17 mouse cellular contexts compared by ENCODE assay signal in the genomic region with DNA sequence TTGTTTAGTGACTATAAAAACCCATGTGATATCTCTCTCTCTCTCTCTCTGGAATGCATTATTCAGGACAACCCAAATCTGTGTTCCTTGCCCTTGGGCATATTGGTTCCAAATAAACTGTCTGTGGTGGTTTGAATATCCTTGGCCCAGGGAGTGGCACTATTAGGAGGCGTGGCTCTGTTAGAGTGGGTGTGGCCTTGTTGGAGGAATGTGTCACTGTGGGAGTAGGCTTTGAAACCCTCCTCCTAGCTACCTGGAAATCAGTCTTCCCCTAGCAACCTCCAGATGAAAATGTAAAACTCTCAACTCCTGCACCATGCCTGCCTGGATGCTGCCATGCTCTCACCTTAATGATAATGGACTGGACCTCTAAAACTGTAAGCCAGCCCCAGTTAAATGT.
"Had no signal": no experiment of that assay in that cellular context is flagged by ENCODE, and none has a peak within 500 bp of the region (broad histone marks: within the 10 kb centered on the region; RNA-seq: fewer than 3 reads in every experiment).

No protein-coding gene starts in this region.

- H3K9ac ChIP-seq: neural tube, embryonic 12.5 days; neural tube, embryonic 13.5 days; neural tube, embryonic 15.5 days; stomach, embryonic 15.5 days had no signal

- H3K27ac ChIP-seq: neural tube, embryonic 12.5 days; neural tube, embryonic 13.5 days; neural tube, embryonic 15.5 days; stomach, embryonic 15.5 days; stomach, postnatal 0 days had no signal

- H3K27me3 ChIP-seq: neural tube, embryonic 12.5 days; neural tube, embryonic 13.5 days; neural tube, embryonic 15.5 days; stomach, embryonic 15.5 days had no signal

- H3K4me2 ChIP-seq: neural tube, embryonic 12.5 days; neural tube, embryonic 13.5 days; neural tube, embryonic 15.5 days; stomach, embryonic 15.5 days had no signal

- H3K4me3 ChIP-seq: neural tube, embryonic 12.5 days; neural tube, embryonic 13.5 days; neural tube, embryonic 15.5 days; stomach, embryonic 15.5 days had no signal

- DNase-seq: retina, postnatal 1 day; right cerebral cortex, adult 18-20 months; right cerebral cortex, postnatal 14 days; right cerebral cortex, postnatal 25 days; right cerebral cortex, postnatal 4 days; spleen, adult 18-20 months; thymus, adult 18-20 months; thymus, adult 2 months; thymus, postnatal 14 days; thymus, postnatal 25 days; thymus, postnatal 36 days; thymus, postnatal 4 days had no signal

- H3K4me1 ChIP-seq: neural tube, embryonic 13.5 days; neural tube, embryonic 15.5 days; stomach, embryonic 15.5 days had no signal

- H3K9me3 ChIP-seq: neural tube, embryonic 12.5 days; neural tube, embryonic 13.5 days; neural tube, embryonic 15.5 days; stomach, embryonic 15.5 days had no signal

- H3K36me3 ChIP-seq: neural tube, embryonic 12.5 days; neural tube, embryonic 13.5 days; neural tube, embryonic 15.5 days; stomach, embryonic 15.5 days had no signal
